Mouse (Mus musculus): ENCODE results near the gene Supt16. TPM values are rescaled to one million over a fixed set of nuclear protein-coding genes. Genes with fewer than 3 reads are reported as not detected.

Gene Supt16
- polyA plus RNA-seq, 1 experiment from 2014 or later = 16.6 TPM

- no peaks in the 10 kb centered on the region for H3K4me1 ChIP-seq (replicated peaks; ENCODE audit: control insufficient read depth, insufficient read depth, low read length)
- TF ChIP-seq CTCF (IDR thresholded peaks at IDR 0.05; ENCODE audit: low read depth) = peak; percentile 37
Measured at GRCm38 (mm10) chr14:52118823-52119608, 78.2 kb downstream of the Supt16 start.

GRCm38 (mm10) chr14:52118456-52118822 lies 78.8 kb downstream of the Supt16 start:
- no peak for ATAC-seq
- Histone ChIP-seq H3K27me3 (replicated peaks; ENCODE audit: control insufficient read depth, insufficient read depth, low read length) (no peaks in the 10 kb centered on the region), H3K36me3 (ENCODE audit: control insufficient read depth, insufficient read depth) (no peaks in the 10 kb centered on the region), H3K9ac (ENCODE audit: low read depth, low read length) (no peak overlapping the region), H3K27ac (ENCODE audit: low read depth, low read length) (no peak overlapping the region), H3K4me2 (replicated peaks; ENCODE audit: low read depth) (peak overlapping the region; percentile 97), H3K4me3 (ENCODE audit: low read depth, low read length) (peak overlapping the region; percentile 50; the same call in 1 of the 2 replicates), H3K9me3 (ENCODE audit: control insufficient read depth) (no peaks in the 10 kb centered on the region), H3K4me1 (replicated peaks; ENCODE audit: control insufficient read depth, insufficient read depth, low read length) (no peaks in the 10 kb centered on the region)
- TF ChIP-seq CTCF (IDR thresholded peaks at IDR 0.05; ENCODE audit: low read depth) = no peak
- 24% methylated on average over 8 of the region's 8 CpGs for WGBS

More at GRCm38 (mm10) chr14:52118823-52119608, 78.2 kb downstream of the Supt16 start:
- H3K36me3 ChIP-seq (ENCODE audit: control insufficient read depth, insufficient read depth) = no peaks in the 10 kb centered on the region
- peak; percentile 78 for ATAC-seq
- H3K4me3 ChIP-seq (ENCODE audit: low read depth, low read length) = peak overlapping the region; percentile 50
- H3K27ac ChIP-seq (ENCODE audit: low read depth, low read length) = peak overlapping the region; percentile 16
- peak overlapping the region; percentile 52 for H3K9ac ChIP-seq (ENCODE audit: low read depth, low read length)
- WGBS = 1% methylated on average over 38 of the region's 38 CpGs
- H3K9me3 ChIP-seq (ENCODE audit: control insufficient read depth) = no peaks in the 10 kb centered on the region
- H3K4me2 ChIP-seq (replicated peaks; ENCODE audit: low read depth) = peak overlapping the region; percentile 97
- H3K27me3 ChIP-seq (replicated peaks; ENCODE audit: control insufficient read depth, insufficient read depth, low read length) = no peaks in the 10 kb centered on the region

- no peak for ATAC-seq
- no peaks in the 10 kb centered on the region for H3K4me1 ChIP-seq (replicated peaks; ENCODE audit: control insufficient read depth, insufficient read depth, low read length)
- WGBS = 85% methylated on average over 5 of the region's 5 CpGs
- H3K36me3 ChIP-seq (ENCODE audit: control insufficient read depth, insufficient read depth) = no peaks in the 10 kb centered on the region
- H3K9me3 ChIP-seq (ENCODE audit: control insufficient read depth) = no peaks in the 10 kb centered on the region
- no peak for TF ChIP-seq CTCF (IDR thresholded peaks at IDR 0.05; ENCODE audit: low read depth)
- H3K27ac ChIP-seq (ENCODE audit: low read depth, low read length) = no peak overlapping the region
- H3K27me3 ChIP-seq (replicated peaks; ENCODE audit: control insufficient read depth, insufficient read depth, low read length) = no peaks in the 10 kb centered on the region
- H3K9ac ChIP-seq (ENCODE audit: low read depth, low read length) = no peak overlapping the region
- H3K4me3 ChIP-seq (ENCODE audit: low read depth, low read length) = no peak overlapping the region
- H3K4me2 ChIP-seq (replicated peaks; ENCODE audit: low read depth) = no peak overlapping the region
Measured at GRCm38 (mm10) chr14:52117241-52117640, 80.0 kb downstream of the Supt16 start.

- no peak for ATAC-seq
- no peaks in the 10 kb centered on the region for H3K27me3 ChIP-seq (replicated peaks; ENCODE audit: control insufficient read depth, insufficient read depth, low read length)
- H3K4me1 ChIP-seq (replicated peaks; ENCODE audit: control insufficient read depth, insufficient read depth, low read length) = no peaks in the 10 kb centered on the region
- H3K9ac ChIP-seq (ENCODE audit: low read depth, low read length) = no peak overlapping the region
- no peaks in the 10 kb centered on the region for H3K36me3 ChIP-seq (ENCODE audit: control insufficient read depth, insufficient read depth)
- H3K9me3 ChIP-seq (ENCODE audit: control insufficient read depth) = no peaks in the 10 kb centered on the region
- H3K27ac ChIP-seq (ENCODE audit: low read depth, low read length) = no peak overlapping the region
- WGBS = 89% methylated on average over 1 of the region's 1 CpGs
- H3K4me2 ChIP-seq (replicated peaks; ENCODE audit: low read depth) = no peak overlapping the region
- no peak overlapping the region for H3K4me3 ChIP-seq (ENCODE audit: low read depth, low read length)
- TF ChIP-seq CTCF (IDR thresholded peaks at IDR 0.05; ENCODE audit: low read depth) = no peak
Measured at GRCm38 (mm10) chr14:52114101-52114500, 83.1 kb downstream of the Supt16 start.

Other genes starting within 250 kb of the Supt16 start
- gene Arhgef40, start 212.7 kb downstream of the Supt16 start, polyA plus RNA-seq (2015; fragmentation: Nextera tagmentation; extraction: Ambion mirVana) = 18.2 and 19.7 TPM in 2 replicates
- 221 and 224 TPM in 2 replicates for gene Tmem253, start 181.8 kb downstream of the Supt16 start, polyA plus RNA-seq (2015; fragmentation: Nextera tagmentation; extraction: Ambion mirVana)
- 11.9 and 12.5 TPM in 2 replicates for gene Zfp219, start 176.7 kb downstream of the Supt16 start, polyA plus RNA-seq (2015; fragmentation: Nextera tagmentation; extraction: Ambion mirVana)
- not detected in 2 replicates for gene Olfr221, start 155.0 kb downstream of the Supt16 start, polyA plus RNA-seq (2015; fragmentation: Nextera tagmentation; extraction: Ambion mirVana)
- 153 and 163 TPM in 2 replicates for gene Hnrnpc, start 93.4 kb downstream of the Supt16 start, polyA plus RNA-seq (2015; fragmentation: Nextera tagmentation; extraction: Ambion mirVana)
- 23.2 and 24.4 TPM in 2 replicates for gene Rpgrip1, start 86.7 kb downstream of the Supt16 start, polyA plus RNA-seq (2015; fragmentation: Nextera tagmentation; extraction: Ambion mirVana)
- 15.7 and 17.4 TPM in 2 replicates for gene Chd8, start 60.4 kb upstream of the Supt16 start, polyA plus RNA-seq (2015; fragmentation: Nextera tagmentation; extraction: Ambion mirVana)
- gene Tox4, start 81.7 kb upstream of the Supt16 start, polyA plus RNA-seq (2015; fragmentation: Nextera tagmentation; extraction: Ambion mirVana) = 20.8 and 21.7 TPM in 2 replicates
- 6.8 and 7.8 TPM in 2 replicates for gene Rab2b, start 82.1 kb upstream of the Supt16 start, polyA plus RNA-seq (2015; fragmentation: Nextera tagmentation; extraction: Ambion mirVana)
- gene Mettl3, start 107.7 kb upstream of the Supt16 start, polyA plus RNA-seq (2015; fragmentation: Nextera tagmentation; extraction: Ambion mirVana) = 9.2 and 11.8 TPM in 2 replicates
- 2.4 and 2.7 TPM in 2 replicates for gene Sall2, start 131.3 kb upstream of the Supt16 start, polyA plus RNA-seq (2015; fragmentation: Nextera tagmentation; extraction: Ambion mirVana)
- not detected in 2 replicates for gene Olfr1513, start 159.0 kb upstream of the Supt16 start, polyA plus RNA-seq (2015; fragmentation: Nextera tagmentation; extraction: Ambion mirVana)
- gene Olfr1512, start 181.8 kb upstream of the Supt16 start, polyA plus RNA-seq (2015; fragmentation: Nextera tagmentation; extraction: Ambion mirVana) = not detected in 2 replicates
- not detected in 2 replicates for gene Olfr1511, start 200.0 kb upstream of the Supt16 start, polyA plus RNA-seq (2015; fragmentation: Nextera tagmentation; extraction: Ambion mirVana)
- gene Olfr1510, start 217.0 kb upstream of the Supt16 start, polyA plus RNA-seq (2015; fragmentation: Nextera tagmentation; extraction: Ambion mirVana) = not detected in 2 replicates
- not detected in 2 replicates for gene Olfr1509, start 245.6 kb upstream of the Supt16 start, polyA plus RNA-seq (2015; fragmentation: Nextera tagmentation; extraction: Ambion mirVana)